Mouse (Mus musculus) hindbrain, embryonic 15.5 days (tissue): Measurements from ENCODE around the gene Vipr2. TPM values are rescaled to one million over a fixed set of nuclear protein-coding genes. Genes with fewer than 3 reads are reported as not detected.

Source experiments
- ATAC-seq: fragments of 200-750 bp; cut with Nextera tagmentation; 2 replicates; pipeline ENCODE4 v1.8.0; 2017; ENCODE audit warnings: low read depth, moderate number of reproducible peaks, moderate TSS enrichment; ENCODE audit not compliant: low FRiP score
- H3K27ac ChIP-seq: fragments of 300-500 bp; sonication (generic); replicated peaks from 2 replicates; pipeline ENCODE4 v1.5.1; 2015; ENCODE audit warnings: mild to moderate bottlenecking, inconsistent platforms
- H3K27me3 ChIP-seq: fragments of 300-500 bp; sonication (generic); 2 replicates; pipeline ENCODE4 v1.6.1; 2015; ENCODE audit warnings: control low read depth, inconsistent platforms
- H3K36me3 ChIP-seq: fragments of 300-500 bp; sonication (generic); 2 replicates; pipeline ENCODE4 v1.6.1; 2015; ENCODE audit warnings: control low read depth, inconsistent platforms
- H3K4me1 ChIP-seq: fragments of 300-500 bp; sonication (generic); replicated peaks from 2 replicates; pipeline ENCODE4 v1.6.1; 2015; ENCODE audit warnings: control low read depth, inconsistent platforms
- H3K4me2 ChIP-seq: fragments of 300-500 bp; sonication (generic); 2 replicates; pipeline ENCODE4 v1.6.1; 2015; ENCODE audit warnings: moderate library complexity, mild to moderate bottlenecking, inconsistent platforms
- H3K4me3 ChIP-seq: fragments of 300-500 bp; sonication (generic); 2 replicates; pipeline ENCODE4 v1.5.1; 2015; ENCODE audit warnings: mild to moderate bottlenecking, inconsistent platforms
- H3K9ac ChIP-seq: fragments of 300-500 bp; sonication (generic); 2 replicates; pipeline ENCODE4 v1.6.1; 2015; ENCODE audit warnings: inconsistent platforms
- H3K9me3 ChIP-seq: fragments of 300-500 bp; sonication (generic); 2 replicates; pipeline ENCODE4 v1.6.1; 2016; ENCODE audit warnings: control low read depth, inconsistent platforms
- WGBS: fragments of 180-500 bp; shearing (Covaris S2); methylation state at CpG from one replicate; pipeline ENCODE4 v1.1.7; 2015; 5-methylcytosine and 5-hydroxymethylcytosine counted together
- polyA plus RNA-seq: library from polyadenylated mRNA; unstranded; fragments of >200 nt; fragmentation: Nextera tagmentation; extraction: Ambion mirVana; gene quantifications from 2 replicates; pipeline ENCODE4 v1.2.1, GENCODE M21; 2015

Vipr2 gene
- polyA plus RNA-seq, 1 experiment from 2014 or later, result 0.91 TPM

- Histone ChIP-seq H3K9me3 (peaks cover 4% of the 10 kb centered on the region; the same call in 1 of the 2 replicates), H3K36me3 (no peaks in the 10 kb centered on the region), H3K4me3 (no peak overlapping the region), H3K27ac (no peak overlapping the region), H3K9ac (no peak overlapping the region), H3K4me1 (no peaks in the 10 kb centered on the region), H3K27me3 (no peaks in the 10 kb centered on the region), H3K4me2 (no peak overlapping the region)
- WGBS, result 87% methylated on average over 9 of the region's 9 CpGs
- ATAC-seq, result no peak
These were observed 32.2 kb downstream of the Vipr2 start for GRCm38 (mm10) chr12:116109451-116110353.

DNA sequence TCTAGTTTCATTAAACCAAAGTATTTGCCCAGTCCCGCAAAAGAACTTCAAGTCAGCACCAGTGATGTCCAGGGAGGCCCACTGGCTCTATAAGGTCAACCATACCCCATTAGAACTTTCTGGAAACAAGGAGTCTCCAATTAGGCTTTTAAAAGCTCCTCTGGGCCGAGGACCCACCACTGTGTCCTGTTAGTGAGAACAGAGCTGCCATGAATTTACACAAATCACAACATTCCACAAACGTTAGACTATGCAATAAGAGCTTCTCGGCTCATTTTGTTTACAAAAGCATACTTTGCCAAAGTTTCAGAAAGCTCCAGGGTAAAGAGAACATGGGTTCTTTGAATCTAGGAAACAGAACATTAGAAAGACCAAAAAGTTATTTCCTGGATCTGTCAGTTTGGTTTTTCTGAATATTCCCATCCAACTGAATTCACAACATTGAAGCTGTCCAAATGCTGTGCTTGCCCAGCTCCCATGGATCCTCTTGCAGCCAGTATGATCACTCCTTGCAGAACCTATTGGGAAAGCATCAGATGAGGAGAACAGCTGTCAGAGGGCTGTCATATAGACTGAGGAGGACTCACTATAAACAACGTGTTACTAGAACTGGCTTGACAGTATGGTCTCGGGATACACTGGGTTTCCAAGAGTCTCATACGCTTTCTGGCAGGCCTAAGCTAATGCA lies 33.6 kb downstream of the Vipr2 start:
- Histone ChIP-seq H3K4me1 (no peaks in the 10 kb centered on the region), H3K27ac (no peak overlapping the region), H3K36me3 (no peaks in the 10 kb centered on the region), H3K9me3 (peaks cover 4% of the 10 kb centered on the region; the same call in 1 of the 2 replicates), H3K4me3 (no peak overlapping the region), H3K27me3 (no peaks in the 10 kb centered on the region), H3K9ac (no peak overlapping the region), H3K4me2 (no peak overlapping the region)
- no peak for ATAC-seq
- WGBS, result 90% methylated on average over 7 of the region's 7 CpGs

GRCm38 (mm10) chr12:116115781-116116180 lies 38.3 kb downstream of the Vipr2 start:
- WGBS, result 96% methylated on average over 2 of the region's 2 CpGs
- Histone ChIP-seq H3K4me3 (no peak overlapping the region), H3K27ac (no peak overlapping the region), H3K4me1 (no peaks in the 10 kb centered on the region), H3K27me3 (no peaks in the 10 kb centered on the region), H3K9ac (no peak overlapping the region), H3K4me2 (no peak overlapping the region), H3K9me3 (no peaks in the 10 kb centered on the region), H3K36me3 (no peaks in the 10 kb centered on the region)
- ATAC-seq, result no peak

DNA sequence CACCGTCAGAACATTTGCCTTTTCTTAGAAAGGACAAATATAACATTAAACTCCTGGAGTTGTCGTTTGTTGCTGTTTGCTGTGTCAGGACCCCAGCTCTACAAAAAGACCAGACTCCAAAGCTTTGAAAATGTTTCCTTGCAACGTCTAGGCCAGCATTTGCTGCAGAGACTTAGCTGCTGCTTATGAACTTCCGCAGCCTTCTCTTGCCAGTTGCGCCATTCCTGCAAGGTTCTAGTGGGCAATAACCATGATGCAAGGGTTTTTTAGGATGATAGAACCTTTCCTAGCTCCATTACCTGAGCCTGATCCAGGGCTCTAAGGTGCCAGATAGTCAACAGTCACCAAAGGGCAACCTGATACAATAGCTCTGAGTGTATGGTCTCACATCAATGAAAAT lies 38.9 kb downstream of the Vipr2 start:
- H3K9ac ChIP-seq, result no peak overlapping the region
- H3K27ac ChIP-seq, result no peak overlapping the region
- H3K9me3 ChIP-seq, result no peaks in the 10 kb centered on the region
- no peak for ATAC-seq
- no peaks in the 10 kb centered on the region for H3K36me3 ChIP-seq
- H3K4me3 ChIP-seq, result no peak overlapping the region
- 94% methylated on average over 5 of the region's 5 CpGs for whole genome bisulfite sequencing
- no peaks in the 10 kb centered on the region for H3K27me3 ChIP-seq
- no peaks in the 10 kb centered on the region for H3K4me1 ChIP-seq
- no peak overlapping the region for H3K4me2 ChIP-seq

DNA sequence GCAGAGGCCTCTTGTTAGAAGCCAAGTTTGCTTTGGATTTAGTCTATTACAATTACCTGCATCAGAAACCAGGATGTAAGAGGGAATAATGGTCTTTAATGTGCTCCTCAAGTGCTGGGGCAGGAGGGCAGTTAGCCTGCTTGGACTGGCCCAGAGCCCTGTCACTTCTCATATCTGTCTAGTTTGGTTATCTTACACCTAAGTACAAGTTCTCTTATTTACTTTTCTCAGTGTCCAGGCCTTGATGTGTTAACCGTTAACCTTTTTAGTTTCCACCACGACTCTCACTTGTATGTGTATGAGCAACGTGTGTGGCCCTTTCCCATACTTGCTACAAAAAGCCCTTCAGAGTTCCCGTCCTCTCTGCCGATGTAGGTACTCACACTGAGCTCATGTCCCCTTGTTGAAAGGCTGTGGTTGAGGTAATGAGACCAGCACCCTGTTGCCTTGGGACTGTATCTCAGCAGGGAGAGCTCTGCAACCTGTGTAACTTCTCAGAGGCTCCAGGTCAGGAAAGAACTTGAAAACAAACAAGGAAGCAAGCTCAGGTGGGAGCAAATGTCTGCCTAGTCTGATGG lies 39.9 kb downstream of the Vipr2 start:
- Histone ChIP-seq H3K9ac (no peak overlapping the region), H3K27me3 (no peaks in the 10 kb centered on the region), H3K4me1 (no peaks in the 10 kb centered on the region), H3K4me3 (no peak overlapping the region), H3K9me3 (no peaks in the 10 kb centered on the region), H3K4me2 (no peak overlapping the region), H3K36me3 (no peaks in the 10 kb centered on the region), H3K27ac (no peak overlapping the region)
- 90% methylated on average over 5 of the region's 5 CpGs for WGBS
- ATAC-seq, result no peak

DNA sequence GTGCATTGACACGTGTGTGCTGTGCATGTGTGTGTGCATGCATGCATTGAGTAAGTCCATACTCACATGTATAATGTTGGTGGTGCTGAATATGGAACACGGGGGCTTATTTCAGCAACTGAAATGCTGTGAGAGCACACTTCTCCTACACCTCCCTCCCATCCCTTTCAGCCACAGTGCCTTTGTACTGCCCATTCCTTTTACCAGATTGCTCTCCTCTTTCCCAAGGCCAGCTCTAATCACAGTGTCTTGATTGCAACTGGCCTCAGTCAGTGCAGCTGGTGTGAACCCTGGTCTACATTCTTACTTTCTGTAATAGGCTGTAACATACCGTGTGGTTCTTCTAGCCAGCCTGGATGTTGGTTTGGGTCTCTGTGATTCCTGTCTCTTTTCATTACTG lies 41.5 kb downstream of the Vipr2 start:
- H3K9me3 ChIP-seq, result no peaks in the 10 kb centered on the region
- H3K4me3 ChIP-seq, result no peak overlapping the region
- no peak overlapping the region for H3K4me2 ChIP-seq
- no peaks in the 10 kb centered on the region for H3K27me3 ChIP-seq
- H3K4me1 ChIP-seq, result no peaks in the 10 kb centered on the region
- H3K9ac ChIP-seq, result no peak overlapping the region
- ATAC-seq, result no peak
- 86% methylated on average over 3 of the region's 3 CpGs for WGBS
- H3K27ac ChIP-seq, result no peak overlapping the region
- H3K36me3 ChIP-seq, result no peaks in the 10 kb centered on the region

DNA sequence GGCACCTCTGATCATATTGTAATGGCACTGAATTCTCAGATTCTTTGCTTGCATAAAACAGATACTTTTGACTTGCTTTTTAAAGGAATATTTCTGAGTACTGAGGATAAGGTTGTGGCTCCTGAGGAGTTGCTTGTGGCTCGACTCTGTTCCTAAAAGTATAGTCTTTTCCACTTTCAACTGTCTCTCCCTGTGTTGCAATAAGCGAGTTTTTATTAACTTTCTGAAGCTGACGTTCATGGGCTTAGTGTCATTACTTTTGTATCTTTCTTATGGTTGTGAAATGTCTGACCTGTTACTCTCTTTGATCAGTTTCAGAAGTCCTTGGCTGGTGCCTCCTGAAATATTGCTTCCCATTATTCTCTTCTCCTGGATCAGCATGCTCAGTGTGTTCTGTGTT lies 46.3 kb downstream of the Vipr2 start:
- Histone ChIP-seq H3K27ac (no peak overlapping the region), H3K4me3 (no peak overlapping the region), H3K4me1 (no peaks in the 10 kb centered on the region), H3K9me3 (no peaks in the 10 kb centered on the region), H3K36me3 (no peaks in the 10 kb centered on the region), H3K27me3 (no peaks in the 10 kb centered on the region), H3K9ac (no peak overlapping the region), H3K4me2 (no peak overlapping the region)
- 86% methylated on average over 3 of the region's 3 CpGs for WGBS
- ATAC-seq, result no peak

DNA sequence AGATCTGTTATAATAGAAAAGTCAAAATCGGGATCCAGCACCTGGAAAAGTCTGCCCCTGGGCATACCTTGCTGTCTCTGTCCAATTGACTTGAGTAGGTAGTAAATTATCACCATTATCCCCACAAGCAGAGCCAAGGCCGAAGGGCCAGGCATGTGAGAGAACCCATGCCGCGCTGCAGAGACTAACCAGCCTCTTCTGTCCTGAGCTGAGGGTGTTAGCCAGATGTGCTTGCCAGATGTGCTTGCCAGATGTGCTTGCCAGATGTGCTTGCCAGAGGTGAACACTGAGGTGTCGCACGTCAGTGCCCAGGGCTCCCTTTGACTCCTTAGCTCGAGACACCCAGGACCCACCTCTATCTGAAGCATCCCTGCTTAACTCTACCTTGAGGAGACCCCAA lies 53.4 kb downstream of the Vipr2 start:
- no peak overlapping the region for H3K9ac ChIP-seq
- 91% methylated on average over 7 of the region's 7 CpGs for WGBS
- H3K36me3 ChIP-seq, result no peaks in the 10 kb centered on the region
- H3K9me3 ChIP-seq, result no peaks in the 10 kb centered on the region
- H3K27ac ChIP-seq, result no peak overlapping the region
- no peaks in the 10 kb centered on the region for H3K4me1 ChIP-seq
- no peaks in the 10 kb centered on the region for H3K27me3 ChIP-seq
- H3K4me2 ChIP-seq, result no peak overlapping the region
- H3K4me3 ChIP-seq, result no peak overlapping the region
- ATAC-seq, result no peak

- ATAC-seq, result no peak
- Histone ChIP-seq H3K27ac (no peak overlapping the region), H3K36me3 (no peaks in the 10 kb centered on the region), H3K4me2 (no peak overlapping the region), H3K9me3 (no peaks in the 10 kb centered on the region), H3K4me3 (no peak overlapping the region), H3K9ac (no peak overlapping the region), H3K27me3 (no peaks in the 10 kb centered on the region), H3K4me1 (no peaks in the 10 kb centered on the region)
- 95% methylated on average over 5 of the region's 5 CpGs for WGBS
These were observed 55.4 kb downstream of the Vipr2 start for GRCm38 (mm10) chr12:116132909-116133308.

- no peaks in the 10 kb centered on the region for H3K27me3 ChIP-seq
These were observed 58.4 kb downstream of the Vipr2 start for GRCm38 (mm10) chr12:116135906-116136305.

GRCm38 (mm10) chr12:116138322-116139205 lies 61.0 kb downstream of the Vipr2 start:
- Histone ChIP-seq H3K9me3 (no peaks in the 10 kb centered on the region), H3K4me2 (no peak overlapping the region), H3K4me1 (no peaks in the 10 kb centered on the region), H3K27me3 (no peaks in the 10 kb centered on the region), H3K36me3 (no peaks in the 10 kb centered on the region), H3K27ac (no peak overlapping the region), H3K4me3 (no peak overlapping the region), H3K9ac (no peak overlapping the region)
- WGBS, result 70% methylated on average over 7 of the region's 7 CpGs
- no peak for ATAC-seq

More at GRCm38 (mm10) chr12:116135906-116136305, 58.4 kb downstream of the Vipr2 start:
- Histone ChIP-seq H3K9ac (no peak overlapping the region), H3K36me3 (no peaks in the 10 kb centered on the region), H3K27ac (no peak overlapping the region), H3K4me2 (no peak overlapping the region), H3K9me3 (no peaks in the 10 kb centered on the region), H3K4me3 (no peak overlapping the region), H3K4me1 (no peaks in the 10 kb centered on the region)
- ATAC-seq, result no peak
- WGBS, result 93% methylated on average over 4 of the region's 4 CpGs
